Mouse (Mus musculus): ENCODE measurements around the gene Stk32b. TPM values are rescaled to one million over a fixed set of nuclear protein-coding genes. Genes with fewer than 3 reads are reported as not detected.

Gene Stk32b
- polyA plus RNA-seq, 1 experiment = 13.7 TPM

- Histone ChIP-seq H3K27ac (ENCODE audit: insufficient read depth, low read depth, low read length) (no peak overlapping the region), H3K4me1 (ENCODE audit: control insufficient read depth, insufficient read depth, low read length) (0 out of 2 replicates have a peak, but pooled peaks cover 2% of the 10 kb centered on the region), H3K36me3 (ENCODE audit: control insufficient read depth, insufficient read depth, low read length) (no peaks in the 10 kb centered on the region), H3K4me3 (ENCODE audit: insufficient read depth, low read depth, low read length) (no peak overlapping the region), H3K27me3 (replicated peaks; ENCODE audit: control insufficient read depth, insufficient read depth, low read length) (no peaks in the 10 kb centered on the region)
- DNase-seq = no peak
- WGBS = 58% methylated on average over 3 of the region's 3 CpGs
- TF ChIP-seq POLR2A (IDR thresholded peaks at IDR 0.05; ENCODE audit: low read depth, low read length) (no peak), CTCF (conservative IDR thresholded peaks at IDR 0.05; ENCODE audit: insufficient read depth, insufficient read length, low read depth, low read length) (no peak)
These were observed 52.0 kb downstream of the Stk32b start for GRCm38 (mm10) chr5:37664962-37665361.

GRCm38 (mm10) chr5:37659177-37659576, 57.8 kb downstream of the Stk32b start:
- Histone ChIP-seq H3K27ac (ENCODE audit: insufficient read depth, low read depth, low read length) (no peak overlapping the region), H3K36me3 (ENCODE audit: control insufficient read depth, insufficient read depth, low read length) (no peaks in the 10 kb centered on the region), H3K4me1 (ENCODE audit: control insufficient read depth, insufficient read depth, low read length) (no peaks in the 10 kb centered on the region), H3K27me3 (replicated peaks; ENCODE audit: control insufficient read depth, insufficient read depth, low read length) (no peaks in the 10 kb centered on the region), H3K4me3 (ENCODE audit: insufficient read depth, low read depth, low read length) (no peak overlapping the region)
- DNase-seq = no peak
- 90% methylated on average over 4 of the region's 4 CpGs for WGBS
- no peak for TF ChIP-seq CTCF (conservative IDR thresholded peaks at IDR 0.05; ENCODE audit: insufficient read depth, insufficient read length, low read depth, low read length)
- TF ChIP-seq POLR2A (IDR thresholded peaks at IDR 0.05; ENCODE audit: low read depth, low read length) = no peak

- Histone ChIP-seq H3K27ac (ENCODE audit: insufficient read depth, low read depth, low read length) (no peak overlapping the region), H3K36me3 (ENCODE audit: control insufficient read depth, insufficient read depth, low read length) (no peaks in the 10 kb centered on the region), H3K4me1 (ENCODE audit: control insufficient read depth, insufficient read depth, low read length) (no peaks in the 10 kb centered on the region), H3K27me3 (replicated peaks; ENCODE audit: control insufficient read depth, insufficient read depth, low read length) (no peaks in the 10 kb centered on the region), H3K4me3 (ENCODE audit: insufficient read depth, low read depth, low read length) (no peak overlapping the region)
- WGBS = 79% methylated on average over 6 of the region's 6 CpGs
- no peak for DNase-seq
- no peak for TF ChIP-seq POLR2A (IDR thresholded peaks at IDR 0.05; ENCODE audit: low read depth, low read length)
- no peak for TF ChIP-seq CTCF (conservative IDR thresholded peaks at IDR 0.05; ENCODE audit: insufficient read depth, insufficient read length, low read depth, low read length)
These were observed 59.2 kb downstream of the Stk32b start for GRCm38 (mm10) chr5:37657741-37658140.

- DNase-seq = peak; percentile 22
- Histone ChIP-seq H3K4me3 (ENCODE audit: insufficient read depth, low read depth, low read length) (no peak overlapping the region), H3K36me3 (ENCODE audit: control insufficient read depth, insufficient read depth, low read length) (no peaks in the 10 kb centered on the region), H3K27ac (ENCODE audit: insufficient read depth, low read depth, low read length) (0 out of 2 replicates have a peak overlapping the region, but pooled peaks have one; percentile 33), H3K4me1 (ENCODE audit: control insufficient read depth, insufficient read depth, low read length) (peaks cover 3% of the 10 kb centered on the region), H3K27me3 (replicated peaks; ENCODE audit: control insufficient read depth, insufficient read depth, low read length) (no peaks in the 10 kb centered on the region)
- TF ChIP-seq POLR2A (IDR thresholded peaks at IDR 0.05; ENCODE audit: low read depth, low read length) = no peak
- no peak for TF ChIP-seq CTCF (conservative IDR thresholded peaks at IDR 0.05; ENCODE audit: insufficient read depth, insufficient read length, low read depth, low read length)
- WGBS = 73% methylated on average over 5 of the region's 5 CpGs
These were observed 61.8 kb downstream of the Stk32b start for GRCm38 (mm10) chr5:37655208-37655607.

- Histone ChIP-seq H3K27me3 (replicated peaks; ENCODE audit: control insufficient read depth, insufficient read depth, low read length) (no peaks in the 10 kb centered on the region), H3K36me3 (ENCODE audit: control insufficient read depth, insufficient read depth, low read length) (no peaks in the 10 kb centered on the region), H3K4me1 (ENCODE audit: control insufficient read depth, insufficient read depth, low read length) (peaks cover 13% of the 10 kb centered on the region), H3K4me3 (ENCODE audit: insufficient read depth, low read depth, low read length) (no peak overlapping the region), H3K27ac (ENCODE audit: insufficient read depth, low read depth, low read length) (peak overlapping the region; percentile 93)
- 19% methylated on average over 10 of the region's 10 CpGs for WGBS
- TF ChIP-seq POLR2A (IDR thresholded peaks at IDR 0.05; ENCODE audit: low read depth, low read length) = no peak
- TF ChIP-seq CTCF (conservative IDR thresholded peaks at IDR 0.05; ENCODE audit: insufficient read depth, insufficient read length, low read depth, low read length) = no peak
- DNase-seq = peak; percentile 94
These were observed 66.2 kb downstream of the Stk32b start for GRCm38 (mm10) chr5:37650681-37651211.

- Histone ChIP-seq H3K4me1 (ENCODE audit: control insufficient read depth, insufficient read depth, low read length) (peaks cover 13% of the 10 kb centered on the region), H3K36me3 (ENCODE audit: control insufficient read depth, insufficient read depth, low read length) (no peaks in the 10 kb centered on the region), H3K27me3 (replicated peaks; ENCODE audit: control insufficient read depth, insufficient read depth, low read length) (no peaks in the 10 kb centered on the region), H3K4me3 (ENCODE audit: insufficient read depth, low read depth, low read length) (no peak overlapping the region), H3K27ac (ENCODE audit: insufficient read depth, low read depth, low read length) (peak overlapping the region; percentile 93)
- no peak for DNase-seq
- 50% methylated on average over 1 of the region's 1 CpGs for WGBS
- no peak for TF ChIP-seq CTCF (conservative IDR thresholded peaks at IDR 0.05; ENCODE audit: insufficient read depth, insufficient read length, low read depth, low read length)
- TF ChIP-seq POLR2A (IDR thresholded peaks at IDR 0.05; ENCODE audit: low read depth, low read length) = no peak
These were observed 66.8 kb downstream of the Stk32b start for GRCm38 (mm10) chr5:37650089-37650601.

GRCm38 (mm10) chr5:37644082-37644481, 72.9 kb downstream of the Stk32b start:
- Histone ChIP-seq H3K27me3 (replicated peaks; ENCODE audit: control insufficient read depth, insufficient read depth, low read length) (no peaks in the 10 kb centered on the region), H3K4me1 (ENCODE audit: control insufficient read depth, insufficient read depth, low read length) (no peaks in the 10 kb centered on the region), H3K36me3 (ENCODE audit: control insufficient read depth, insufficient read depth, low read length) (no peaks in the 10 kb centered on the region), H3K27ac (ENCODE audit: insufficient read depth, low read depth, low read length) (no peak overlapping the region), H3K4me3 (ENCODE audit: insufficient read depth, low read depth, low read length) (no peak overlapping the region)
- DNase-seq = peak; percentile 50
- TF ChIP-seq POLR2A (IDR thresholded peaks at IDR 0.05; ENCODE audit: low read depth, low read length) (no peak), CTCF (conservative IDR thresholded peaks at IDR 0.05; ENCODE audit: insufficient read depth, insufficient read length, low read depth, low read length) (no peak)
- 60% methylated on average over 7 of the region's 7 CpGs for WGBS
